Mouse (Mus musculus) lung, embryonic 15.5 days (tissue): ENCODE results near the gene Crtc3. TPM values are rescaled to one million over a fixed set of nuclear protein-coding genes. Genes with fewer than 3 reads are reported as not detected.

Experiments
- ATAC-seq: fragments of 200-750 bp; cut with Nextera tagmentation; 2 replicates; pipeline ENCODE4 v1.8.0; 2017; ENCODE audit warnings: moderate number of reproducible peaks, borderline replicate concordance; ENCODE audit not compliant: low FRiP score, low TSS enrichment; ENCODE audit errors: extremely low read depth
- H3K27ac ChIP-seq: fragments of 300-500 bp; sonication (generic); 2 replicates; pipeline ENCODE4 v1.5.1; 2015; ENCODE audit warnings: moderate library complexity, mild to moderate bottlenecking, inconsistent platforms
- H3K27me3 ChIP-seq: fragments of 300-500 bp; sonication (generic); 2 replicates; pipeline ENCODE4 v1.6.1; 2015; ENCODE audit warnings: inconsistent platforms
- H3K36me3 ChIP-seq: fragments of 300-500 bp; sonication (generic); 2 replicates; pipeline ENCODE4 v1.6.1; 2015; ENCODE audit warnings: inconsistent platforms
- H3K4me1 ChIP-seq: fragments of 300-500 bp; sonication (generic); 2 replicates; pipeline ENCODE4 v1.6.1; 2015; ENCODE audit warnings: inconsistent platforms
- H3K4me2 ChIP-seq: fragments of 300-500 bp; sonication (generic); 2 replicates; pipeline ENCODE4 v1.6.1; 2015; ENCODE audit warnings: inconsistent platforms, mild to moderate bottlenecking, moderate library complexity
- H3K4me3 ChIP-seq: fragments of 300-500 bp; sonication (generic); 2 replicates; pipeline ENCODE4 v1.5.1; 2015; ENCODE audit warnings: mild to moderate bottlenecking, inconsistent platforms
- H3K9ac ChIP-seq: fragments of 300-500 bp; sonication (generic); 2 replicates; pipeline ENCODE4 v1.6.1; 2015; ENCODE audit warnings: inconsistent platforms
- H3K9me3 ChIP-seq: fragments of 300-500 bp; sonication (generic); 2 replicates; pipeline ENCODE4 v1.6.1; 2016; ENCODE audit warnings: inconsistent platforms
- WGBS: fragments of 180-500 bp; shearing (Covaris S2); methylation state at CpG from one replicate; pipeline ENCODE4 v1.1.7; 2015; 5-methylcytosine and 5-hydroxymethylcytosine counted together
- polyA plus RNA-seq: library from polyadenylated mRNA; unstranded; fragments of >200 nt; fragmentation: Nextera tagmentation; extraction: Ambion mirVana; gene quantifications from 2 replicates; pipeline ENCODE4 v1.2.1, GENCODE M21; 2015

The Crtc3 gene
- polyA plus RNA-seq, 1 experiment from 2014 or later, result 26.1 TPM

DNA sequence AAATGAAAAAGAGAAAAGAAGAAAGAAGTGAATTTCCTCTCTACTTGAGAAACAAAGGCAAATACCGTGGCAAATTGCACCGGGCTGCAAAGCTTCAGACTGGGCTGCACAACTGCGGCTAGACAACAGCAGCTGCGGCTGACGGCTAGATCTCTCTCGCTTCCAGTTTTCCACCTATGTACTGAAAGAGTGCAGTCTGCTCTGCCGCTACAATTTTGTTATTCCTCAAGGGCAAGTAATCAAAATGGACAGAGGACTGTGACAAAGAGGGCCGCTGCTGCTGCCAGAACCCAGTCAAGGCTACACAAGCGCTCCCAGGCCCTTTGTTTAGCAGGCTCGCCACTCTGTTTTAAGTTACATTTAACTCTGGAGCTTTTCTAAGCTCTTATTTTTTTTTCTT lies 35.6 kb downstream of the Crtc3 start:
- no peak for ATAC-seq
- H3K4me2 ChIP-seq, result no peak overlapping the region
- H3K4me3 ChIP-seq, result no peak overlapping the region
- no peaks in the 10 kb centered on the region for H3K36me3 ChIP-seq
- 68% methylated on average over 10 of the region's 10 CpGs for WGBS
- H3K27ac ChIP-seq, result peak overlapping the region; percentile 50; the same call in 1 of the 2 replicates
- H3K27me3 ChIP-seq, result no peaks in the 10 kb centered on the region
- peaks cover 46% of the 10 kb centered on the region for H3K4me1 ChIP-seq
- no peaks in the 10 kb centered on the region for H3K9me3 ChIP-seq
- H3K9ac ChIP-seq, result no peak overlapping the region

- Histone ChIP-seq H3K27me3 (no peaks in the 10 kb centered on the region), H3K36me3 (no peaks in the 10 kb centered on the region), H3K9ac (no peak overlapping the region), H3K9me3 (no peaks in the 10 kb centered on the region), H3K27ac (peak overlapping the region; percentile 50), H3K4me3 (no peak overlapping the region), H3K4me1 (peaks cover 46% of the 10 kb centered on the region), H3K4me2 (no peak overlapping the region)
- no peak for ATAC-seq
- WGBS, result 43% methylated on average over 5 of the region's 5 CpGs
These were observed 36.4 kb downstream of the Crtc3 start for GRCm38 (mm10) chr7:80652289-80652688.

GRCm38 (mm10) chr7:80647437-80647871 lies 41.2 kb downstream of the Crtc3 start:
- ATAC-seq, result no peak
- Histone ChIP-seq H3K9ac (no peak overlapping the region), H3K4me2 (no peak overlapping the region), H3K9me3 (no peaks in the 10 kb centered on the region), H3K27me3 (no peaks in the 10 kb centered on the region), H3K4me3 (no peak overlapping the region), H3K27ac (peak overlapping the region; percentile 51), H3K36me3 (no peaks in the 10 kb centered on the region), H3K4me1 (peaks cover 32% of the 10 kb centered on the region)
- 69% methylated on average over 7 of the region's 7 CpGs for WGBS

DNA sequence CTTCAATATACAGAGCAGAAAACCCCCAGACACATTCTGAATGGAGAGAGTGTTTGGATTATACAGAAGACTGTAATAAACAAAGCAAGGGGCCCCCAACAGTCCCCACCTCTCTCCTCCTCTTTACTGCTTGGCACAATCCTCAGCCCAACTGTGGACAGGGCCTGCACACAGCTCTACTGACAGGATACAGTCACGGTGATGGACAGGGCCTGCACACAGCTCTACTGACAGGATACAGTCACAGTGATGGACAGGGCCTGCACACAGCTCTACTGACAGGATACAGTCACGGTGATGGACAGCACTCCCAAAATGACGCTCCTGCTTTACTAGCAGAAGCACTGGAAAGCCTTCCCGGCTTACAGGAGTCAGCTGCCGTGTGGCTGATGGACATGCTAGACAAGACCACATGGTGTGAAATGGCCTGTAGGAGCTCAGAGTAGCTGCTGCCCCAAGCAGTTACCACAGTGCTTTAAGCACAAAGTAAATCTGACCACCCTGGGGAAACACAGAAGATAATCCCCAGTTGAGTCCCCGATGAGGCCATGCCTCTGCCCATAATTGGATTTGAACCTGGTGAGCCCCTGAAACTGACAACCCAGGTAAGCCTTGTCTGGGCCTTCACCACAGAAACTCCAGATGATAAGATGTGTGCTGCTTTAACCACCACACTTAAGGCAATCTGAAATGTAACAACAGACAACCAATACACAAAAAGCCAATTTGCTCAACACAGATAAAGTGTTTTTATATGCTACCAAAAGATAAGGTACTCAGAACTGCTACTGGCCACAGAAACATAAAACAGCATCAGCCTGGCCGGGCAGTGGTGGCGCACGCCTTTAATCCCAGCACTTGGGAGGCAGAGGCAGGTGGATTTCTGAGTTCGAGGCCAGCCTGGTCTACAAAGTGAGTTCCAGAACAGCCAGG lies 42.3 kb downstream of the Crtc3 start:
- no peaks in the 10 kb centered on the region for H3K9me3 ChIP-seq
- peak overlapping the region; percentile 67 for H3K27ac ChIP-seq
- H3K36me3 ChIP-seq, result no peaks in the 10 kb centered on the region
- no peak overlapping the region for H3K4me3 ChIP-seq
- no peaks in the 10 kb centered on the region for H3K27me3 ChIP-seq
- peak; percentile 41; the same call in 1 of the 2 replicates for ATAC-seq
- H3K9ac ChIP-seq, result no peak overlapping the region
- WGBS, result 62% methylated on average over 10 of the region's 10 CpGs
- H3K4me2 ChIP-seq, result no peak overlapping the region
- peaks cover 37% of the 10 kb centered on the region for H3K4me1 ChIP-seq

- WGBS, result 76% methylated on average over 8 of the region's 8 CpGs
- Histone ChIP-seq H3K4me1 (peaks cover 45% of the 10 kb centered on the region), H3K4me3 (no peak overlapping the region), H3K9me3 (no peaks in the 10 kb centered on the region), H3K4me2 (no peak overlapping the region), H3K27ac (no peak overlapping the region), H3K36me3 (no peaks in the 10 kb centered on the region), H3K9ac (no peak overlapping the region), H3K27me3 (no peaks in the 10 kb centered on the region)
- no peak for ATAC-seq
These were observed 45.6 kb downstream of the Crtc3 start for GRCm38 (mm10) chr7:80642976-80643666.

- H3K36me3 ChIP-seq, result no peaks in the 10 kb centered on the region
- 48% methylated on average over 5 of the region's 5 CpGs for WGBS
- H3K27me3 ChIP-seq, result no peaks in the 10 kb centered on the region
- H3K4me1 ChIP-seq, result peaks cover 46% of the 10 kb centered on the region
- no peak overlapping the region for H3K9ac ChIP-seq
- no peak for ATAC-seq
- H3K27ac ChIP-seq, result no peak overlapping the region
- no peak overlapping the region for H3K4me3 ChIP-seq
- no peaks in the 10 kb centered on the region for H3K9me3 ChIP-seq
- no peak overlapping the region for H3K4me2 ChIP-seq
These were observed 46.1 kb downstream of the Crtc3 start for GRCm38 (mm10) chr7:80642552-80642951.

DNA sequence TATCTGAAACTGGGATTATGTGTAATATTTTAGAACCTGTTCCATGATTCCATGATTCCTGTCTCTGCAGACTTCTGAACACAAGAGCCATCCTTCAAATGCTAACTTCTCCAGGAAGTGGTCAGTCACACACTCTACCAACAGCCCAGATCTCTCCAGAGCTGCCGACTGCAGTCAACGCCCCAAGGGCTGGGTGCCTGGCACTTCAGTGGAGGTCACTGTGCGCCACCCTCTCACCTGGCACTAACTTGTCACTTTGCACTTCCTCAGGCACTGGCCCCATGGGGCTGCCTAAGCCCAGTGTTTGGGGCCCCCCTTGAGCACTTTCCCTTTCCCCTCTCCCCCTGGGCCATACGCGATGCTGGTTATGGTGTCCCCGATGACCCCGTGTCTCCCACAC lies 46.8 kb downstream of the Crtc3 start:
- H3K27ac ChIP-seq, result no peak overlapping the region

GRCm38 (mm10) chr7:80641497-80641896 lies 47.2 kb downstream of the Crtc3 start:
- Histone ChIP-seq H3K9me3 (no peaks in the 10 kb centered on the region), H3K4me3 (no peak overlapping the region), H3K27me3 (no peaks in the 10 kb centered on the region), H3K36me3 (no peaks in the 10 kb centered on the region), H3K9ac (no peak overlapping the region), H3K4me1 (peaks cover 47% of the 10 kb centered on the region), H3K27ac (no peak overlapping the region), H3K4me2 (no peak overlapping the region)
- WGBS, result 11% methylated on average over 4 of the region's 4 CpGs
- ATAC-seq, result no peak

More for the DNA sequence above, 46.8 kb downstream of the Crtc3 start:
- H3K4me2 ChIP-seq, result no peak overlapping the region
- H3K4me1 ChIP-seq, result peaks cover 46% of the 10 kb centered on the region
- ATAC-seq, result no peak
- 65% methylated on average over 7 of the region's 7 CpGs for WGBS
- H3K27me3 ChIP-seq, result no peaks in the 10 kb centered on the region
- H3K4me3 ChIP-seq, result no peak overlapping the region
- H3K9ac ChIP-seq, result no peak overlapping the region
- no peaks in the 10 kb centered on the region for H3K9me3 ChIP-seq
- no peaks in the 10 kb centered on the region for H3K36me3 ChIP-seq

- Histone ChIP-seq H3K4me1 (peaks cover 56% of the 10 kb centered on the region), H3K9me3 (no peaks in the 10 kb centered on the region), H3K4me2 (no peak overlapping the region), H3K27me3 (no peaks in the 10 kb centered on the region), H3K9ac (no peak overlapping the region), H3K27ac (no peak overlapping the region), H3K4me3 (no peak overlapping the region), H3K36me3 (no peaks in the 10 kb centered on the region)
- no peak for ATAC-seq
- WGBS, result 80% methylated on average over 3 of the region's 3 CpGs
These were observed 48.7 kb downstream of the Crtc3 start for GRCm38 (mm10) chr7:80639981-80640380.

GRCm38 (mm10) chr7:80638460-80638859 lies 50.2 kb downstream of the Crtc3 start:
- 68% methylated on average over 10 of the region's 10 CpGs for WGBS
- H3K9ac ChIP-seq, result no peak overlapping the region
- H3K9me3 ChIP-seq, result no peaks in the 10 kb centered on the region
- H3K4me3 ChIP-seq, result no peak overlapping the region
- no peak overlapping the region for H3K4me2 ChIP-seq
- H3K27me3 ChIP-seq, result no peaks in the 10 kb centered on the region
- ATAC-seq, result no peak
- H3K36me3 ChIP-seq, result no peaks in the 10 kb centered on the region
- peaks cover 58% of the 10 kb centered on the region for H3K4me1 ChIP-seq
- H3K27ac ChIP-seq, result no peak overlapping the region

DNA sequence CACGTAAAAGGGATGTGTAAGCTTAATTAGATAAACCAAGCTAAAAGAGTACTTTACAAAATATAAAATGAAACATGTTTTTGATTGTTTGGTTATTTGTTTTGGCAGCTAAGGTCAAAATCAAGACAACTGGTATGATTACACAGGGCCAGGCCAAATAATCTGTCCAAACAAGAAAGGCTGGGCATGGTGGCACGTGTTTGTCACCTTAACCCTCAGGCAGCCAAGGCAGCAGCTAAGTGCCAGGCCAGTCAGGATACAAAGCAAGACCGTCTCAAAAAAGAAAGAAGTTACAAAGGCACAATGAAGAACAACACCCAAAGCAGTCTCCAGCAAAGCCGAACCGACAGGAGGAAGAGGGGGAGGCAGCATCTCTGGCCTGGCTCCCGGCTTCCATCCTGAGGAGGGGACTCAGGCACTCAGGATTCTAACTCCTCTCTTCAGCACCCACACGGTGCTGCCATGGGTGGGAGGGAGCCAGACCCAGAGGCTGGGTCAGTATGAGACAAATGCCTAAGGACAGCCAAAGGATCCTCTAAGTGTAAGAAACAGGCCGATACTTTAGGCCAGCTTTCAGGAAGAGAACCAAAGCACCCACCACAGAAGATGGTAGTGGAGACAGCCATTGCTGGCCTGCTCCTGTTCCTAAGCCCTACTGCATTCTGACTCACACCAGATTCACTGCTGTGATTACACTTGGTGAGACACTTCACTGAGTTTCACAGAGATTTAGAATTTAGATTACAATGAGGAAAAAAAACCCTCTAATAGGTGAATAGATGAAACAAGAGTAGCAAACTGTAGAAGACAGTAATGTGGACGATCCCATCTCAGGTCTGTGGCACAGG lies 51.5 kb downstream of the Crtc3 start:
- Histone ChIP-seq H3K4me3 (no peak overlapping the region), H3K4me1 (peaks cover 47% of the 10 kb centered on the region), H3K9ac (no peak overlapping the region), H3K27ac (no peak overlapping the region; the same call in 1 of the 2 replicates), H3K4me2 (no peak overlapping the region), H3K27me3 (no peaks in the 10 kb centered on the region), H3K9me3 (no peaks in the 10 kb centered on the region), H3K36me3 (no peaks in the 10 kb centered on the region)
- WGBS, result 42% methylated on average over 9 of the region's 9 CpGs
- no peak for ATAC-seq
